Mouse (Mus musculus) stomach, postnatal 0 days (tissue): ENCODE measurements around the gene Chchd6. TPM values are rescaled to one million over a fixed set of nuclear protein-coding genes. Genes with fewer than 3 reads are reported as not detected.

Source experiments
- ATAC-seq: fragments of 200-750 bp; cut with Nextera tagmentation; 2 replicates; pipeline ENCODE4 v1.8.0; 2017; ENCODE audit not compliant: low FRiP score, low TSS enrichment
- DNase-seq: peaks from one replicate; pipeline ENCODE4 v3.0.0-alpha.2; 2016; ENCODE audit warnings: low spot score
- H3K27ac ChIP-seq: fragments of 300-500 bp; sonication (generic); replicated peaks from 2 replicates; pipeline ENCODE4 v1.5.1; 2014; ENCODE audit warnings: mild to moderate bottlenecking, control low read depth
- H3K27me3 ChIP-seq: fragments of 300-500 bp; sonication (generic); 2 replicates; pipeline ENCODE4 v1.6.1; 2014; ENCODE audit warnings: low read length; ENCODE audit not compliant: control insufficient read depth, insufficient read depth
- H3K36me3 ChIP-seq: fragments of 300-500 bp; sonication (generic); 2 replicates; pipeline ENCODE4 v1.6.1; 2014; ENCODE audit warnings: low read length, mixed read lengths; ENCODE audit not compliant: control insufficient read depth, insufficient read depth
- H3K4me1 ChIP-seq: fragments of 300-500 bp; sonication (generic); replicated peaks from 2 replicates; pipeline ENCODE4 v1.6.1; 2014; ENCODE audit warnings: antibody characterized with exemption; ENCODE audit not compliant: control insufficient read depth, insufficient read depth
- H3K4me2 ChIP-seq: fragments of 300-500 bp; sonication (generic); replicated peaks from 2 replicates; pipeline ENCODE4 v1.6.1; 2014; ENCODE audit warnings: low read depth, mild to moderate bottlenecking, control low read depth, moderate library complexity
- H3K4me3 ChIP-seq: fragments of 300-500 bp; sonication (generic); 2 replicates; pipeline ENCODE4 v1.5.1; 2014; ENCODE audit warnings: low read depth, low read length, control low read depth
- H3K9ac ChIP-seq: fragments of 300-500 bp; sonication (generic); 2 replicates; pipeline ENCODE4 v1.6.1; 2014; ENCODE audit warnings: mild to moderate bottlenecking, low read length, control low read depth, mixed read lengths
- H3K9me3 ChIP-seq: fragments of 300-500 bp; sonication (generic); 2 replicates; pipeline ENCODE4 v1.6.1; 2016; ENCODE audit warnings: low read length; ENCODE audit not compliant: control insufficient read depth
- CTCF ChIP-seq: IDR thresholded peaks from 2 replicates; pipeline ENCODE4 v1.5.1; 2016; ENCODE audit warnings: antibody characterized with exemption, low read depth, mild to moderate bottlenecking, moderate library complexity
- EP300 ChIP-seq: optimal IDR thresholded peaks from 2 replicates; pipeline ENCODE3; 2016; ENCODE audit warnings: antibody characterized with exemption
- WGBS: fragments of 180-500 bp; shearing (Covaris S2); extraction: QIAGEN DNeasy Blood & Tissue Kit; methylation state at CpG from one replicate; pipeline ENCODE4 v1.1.7; 2014; 5-methylcytosine and 5-hydroxymethylcytosine counted together
- polyA plus RNA-seq: library from polyadenylated mRNA; unstranded; fragments of >200 nt; fragmentation: Nextera tagmentation; extraction: Ambion mirVana; gene quantifications from 2 replicates; pipeline ENCODE4 v1.2.1, GENCODE M21; 2015

The Chchd6 gene
- polyA plus RNA-seq, 1 experiment from 2014 or later = 22.7 TPM

DNA sequence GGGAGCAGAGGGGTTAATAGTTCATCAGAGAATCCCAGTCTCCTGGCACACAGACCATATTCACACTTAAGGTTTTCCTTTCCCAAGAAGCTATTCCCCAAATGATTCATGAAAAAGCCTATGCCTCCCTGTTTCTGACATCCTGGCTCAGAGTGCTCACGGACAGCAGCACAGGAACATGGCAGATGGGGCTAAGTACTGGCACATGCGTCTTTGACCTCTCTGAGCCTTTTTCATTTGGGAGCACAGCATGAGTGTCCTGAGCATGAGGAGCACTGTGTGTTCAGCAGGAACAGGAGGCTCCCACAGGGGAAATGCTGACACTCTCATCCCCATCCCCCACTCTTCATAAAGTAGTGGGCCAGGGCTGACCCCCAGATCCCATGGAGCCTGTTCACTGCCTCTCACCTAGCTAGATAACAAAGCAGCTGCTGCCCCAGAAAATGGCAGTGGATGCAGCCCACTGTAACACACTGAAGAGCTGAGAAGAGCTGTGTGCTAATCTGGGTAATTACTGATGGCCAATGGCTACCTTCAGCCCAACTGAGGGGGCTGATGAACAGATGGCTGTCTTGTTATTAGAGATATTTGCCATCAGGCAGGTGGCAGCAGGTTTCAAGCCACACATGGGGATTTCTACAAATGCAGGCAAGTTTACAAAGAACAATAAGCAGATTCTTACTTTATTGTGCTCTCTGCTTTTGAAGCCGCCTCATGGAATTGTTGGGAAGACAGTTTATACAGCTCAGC is 176.2 kb downstream of the Chchd6 start:
- Histone ChIP-seq H3K4me3 (no peak overlapping the region), H3K4me2 (no peak overlapping the region), H3K9ac (no peak overlapping the region), H3K36me3 (no peaks in the 10 kb centered on the region), H3K4me1 (no peaks in the 10 kb centered on the region), H3K27ac (no peak overlapping the region), H3K27me3 (no peaks in the 10 kb centered on the region), H3K9me3 (no peaks in the 10 kb centered on the region)
- WGBS = 92% methylated on average over 3 of the region's 3 CpGs
- ATAC-seq = no peak
- no peak for DNase-seq
- TF ChIP-seq EP300 = no peak

DNA sequence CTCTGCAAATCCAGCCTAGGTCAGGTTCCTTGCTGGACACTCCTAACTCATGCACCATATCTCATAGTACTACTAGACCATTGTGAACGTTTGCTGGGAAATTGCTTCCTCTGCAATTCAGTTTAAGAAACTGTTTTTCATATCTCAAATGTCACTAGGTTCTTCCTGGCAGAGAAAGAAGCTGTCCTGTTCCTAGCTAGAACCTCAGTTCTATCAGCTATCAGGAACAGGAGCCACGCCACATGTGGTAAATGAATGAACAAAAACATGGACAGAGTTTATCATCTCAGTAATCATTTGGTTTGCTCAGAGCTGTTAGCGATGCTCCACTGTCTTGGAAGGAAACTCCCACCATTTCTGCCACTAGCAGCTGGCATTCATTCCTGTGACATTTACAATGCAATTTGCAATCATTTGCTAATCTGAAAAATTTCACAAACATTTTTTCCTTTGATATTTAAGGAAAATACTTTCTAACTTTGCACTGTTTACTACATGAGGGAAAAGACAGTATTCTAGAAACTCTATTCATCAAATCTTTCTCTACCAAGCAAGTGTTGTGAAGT is 179.3 kb downstream of the Chchd6 start:
- no peaks in the 10 kb centered on the region for H3K4me1 ChIP-seq
- no peak overlapping the region for H3K9ac ChIP-seq
- H3K27me3 ChIP-seq = no peaks in the 10 kb centered on the region
- no peaks in the 10 kb centered on the region for H3K9me3 ChIP-seq
- H3K4me2 ChIP-seq = no peak overlapping the region
- no peak overlapping the region for H3K27ac ChIP-seq
- DNase-seq (no peak), ATAC-seq (no peak)
- TF ChIP-seq EP300 (no peak), CTCF (no peak)
- WGBS = 68% methylated on average over 3 of the region's 3 CpGs
- H3K4me3 ChIP-seq = no peak overlapping the region
- H3K36me3 ChIP-seq = no peaks in the 10 kb centered on the region

DNA sequence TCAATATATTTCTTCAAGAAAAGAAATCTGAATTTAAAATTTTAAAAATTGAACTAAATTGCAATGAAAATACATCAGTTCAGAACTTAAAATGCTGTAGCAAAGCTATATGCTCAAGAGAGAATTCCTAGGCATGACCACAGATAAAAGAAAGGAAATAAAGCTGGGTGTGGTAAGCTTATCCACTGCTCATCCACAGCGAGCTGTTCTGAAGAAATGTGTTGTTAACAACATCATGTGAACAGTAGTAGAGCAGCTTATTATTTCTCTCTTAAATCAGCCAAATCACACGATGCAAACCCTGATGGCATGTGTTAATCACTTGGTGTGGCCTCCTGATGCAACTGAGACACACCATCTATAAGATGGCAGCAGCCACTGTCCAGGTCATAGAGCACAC is 180.4 kb downstream of the Chchd6 start:
- H3K4me1 ChIP-seq = no peaks in the 10 kb centered on the region
- no peak overlapping the region for H3K4me3 ChIP-seq
- H3K9me3 ChIP-seq = no peaks in the 10 kb centered on the region
- H3K4me2 ChIP-seq = no peak overlapping the region
- no peak for TF ChIP-seq CTCF
- WGBS = 76% methylated on average over 2 of the region's 2 CpGs
- ATAC-seq = no peak
- no peak overlapping the region for H3K9ac ChIP-seq
- H3K36me3 ChIP-seq = no peaks in the 10 kb centered on the region
- no peak overlapping the region for H3K27ac ChIP-seq
- no peaks in the 10 kb centered on the region for H3K27me3 ChIP-seq
- no peak for DNase-seq

DNA sequence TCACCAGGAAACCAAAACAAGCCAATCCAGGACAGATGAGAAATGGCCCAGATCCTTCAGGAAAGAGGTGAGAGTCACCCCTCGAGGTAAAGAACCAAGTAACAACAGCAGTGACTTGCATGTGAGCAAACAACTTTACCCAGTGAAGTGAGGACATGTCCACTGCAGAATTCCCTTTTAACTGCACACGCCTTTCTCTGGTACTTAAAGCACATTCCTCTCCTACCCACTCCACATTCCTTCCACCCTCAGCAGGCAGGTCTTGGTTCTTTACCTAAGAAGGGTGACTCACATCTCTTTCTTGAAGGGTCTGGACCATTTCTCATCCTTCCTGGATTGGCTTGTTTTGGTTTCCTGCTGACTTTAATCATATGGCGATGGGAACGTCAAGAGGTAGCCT is 181.3 kb downstream of the Chchd6 start:
- Histone ChIP-seq H3K9me3 (no peaks in the 10 kb centered on the region), H3K4me1 (no peaks in the 10 kb centered on the region), H3K27ac (peak overlapping the region; percentile 42; the same call in 1 of the 2 replicates), H3K27me3 (no peaks in the 10 kb centered on the region), H3K9ac (no peak overlapping the region), H3K4me3 (no peak overlapping the region), H3K36me3 (no peaks in the 10 kb centered on the region), H3K4me2 (no peak overlapping the region)
- WGBS = 56% methylated on average over 4 of the region's 4 CpGs
- ATAC-seq = peak; percentile 25; the same call in 1 of the 2 replicates
- DNase-seq = no peak
- TF ChIP-seq CTCF (no peak), EP300 (no peak)

DNA sequence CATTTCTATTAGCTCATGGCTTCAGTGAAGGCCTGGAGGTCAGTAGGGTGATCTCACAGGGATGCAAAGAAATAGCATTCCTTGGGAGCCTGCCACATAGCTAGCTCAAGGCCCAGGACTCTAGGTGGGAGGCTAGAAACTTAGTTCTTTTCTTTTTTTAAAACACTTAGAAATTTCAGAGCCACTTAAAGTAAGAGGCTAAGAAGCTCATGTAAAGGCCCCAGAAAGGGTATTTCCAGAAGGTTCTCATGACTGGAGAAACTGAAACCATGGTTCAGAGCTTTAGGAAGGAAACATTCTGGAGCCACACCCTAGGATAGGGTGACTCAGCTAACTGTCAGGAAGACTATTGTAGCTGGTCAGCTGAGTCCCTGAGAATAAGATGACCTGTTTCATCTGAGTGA is 182.0 kb downstream of the Chchd6 start:
- Histone ChIP-seq H3K4me1 (no peaks in the 10 kb centered on the region), H3K27me3 (no peaks in the 10 kb centered on the region), H3K36me3 (no peaks in the 10 kb centered on the region), H3K9ac (no peak overlapping the region), H3K4me2 (no peak overlapping the region), H3K27ac (peak overlapping the region; percentile 42), H3K9me3 (no peaks in the 10 kb centered on the region), H3K4me3 (no peak overlapping the region)
- DNase-seq = no peak
- ATAC-seq = peak; percentile 63; the same call in 1 of the 2 replicates
- no peak for TF ChIP-seq CTCF
- no peak for TF ChIP-seq EP300

DNA sequence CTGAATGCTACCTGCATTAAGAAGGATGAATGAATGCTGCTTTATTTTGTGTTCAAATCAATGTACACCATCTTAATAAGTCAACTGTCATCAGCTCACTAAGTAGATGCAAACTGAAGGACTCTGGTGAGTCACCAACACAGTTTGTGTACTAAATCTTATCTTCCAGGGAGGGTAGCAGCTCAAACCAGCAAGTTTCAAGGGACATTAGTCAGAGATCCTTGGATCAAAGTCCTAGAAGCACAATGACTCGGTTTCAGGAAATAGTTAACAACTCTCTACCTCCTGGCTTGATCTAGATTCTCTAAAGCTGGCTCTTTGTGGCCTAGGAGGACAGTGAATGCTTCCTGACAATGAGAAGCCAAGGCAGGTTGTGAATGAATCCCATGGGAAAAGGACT is 182.9 kb downstream of the Chchd6 start:
- H3K36me3 ChIP-seq = no peaks in the 10 kb centered on the region
- ATAC-seq (peak; percentile 90), DNase-seq (no peak)
- no peaks in the 10 kb centered on the region for H3K27me3 ChIP-seq
- no peak overlapping the region for H3K9ac ChIP-seq
- no peaks in the 10 kb centered on the region for H3K4me1 ChIP-seq
- TF ChIP-seq EP300 = no peak
- no peaks in the 10 kb centered on the region for H3K9me3 ChIP-seq
- H3K4me3 ChIP-seq = no peak overlapping the region
- no peak overlapping the region for H3K4me2 ChIP-seq
- WGBS = 47% methylated on average over 1 of the region's 1 CpGs
- peak overlapping the region; percentile 42 for H3K27ac ChIP-seq
